Mouse (Mus musculus) midbrain, postnatal 0 days (tissue): Measurements from ENCODE around the gene Gpr156. TPM values are rescaled to one million over a fixed set of nuclear protein-coding genes. Genes with fewer than 3 reads are reported as not detected.
A peak's percentile ranks its signal among the peaks of the same experiment; 100 is the strongest.

Experiments
- ATAC-seq: fragments of 200-750 bp; cut with Nextera tagmentation; 2 replicates; pipeline ENCODE4 v1.8.0; 2017; ENCODE audit warnings: moderate number of reproducible peaks, mild to moderate bottlenecking, moderate TSS enrichment, moderate library complexity; ENCODE audit not compliant: low FRiP score
- DNase-seq: peaks from one replicate; pipeline ENCODE4 v3.0.0-alpha.2; 2015; ENCODE audit warnings: low spot score
- H3K27ac ChIP-seq: fragments of 300-500 bp; sonication (generic); 2 replicates; pipeline ENCODE4 v1.5.1; 2014; ENCODE audit warnings: low read depth, mild to moderate bottlenecking, low read length, mixed read lengths
- H3K27me3 ChIP-seq: fragments of 300-500 bp; sonication (generic); 2 replicates; pipeline ENCODE4 v1.6.1; 2014; ENCODE audit warnings: low read length, control low read depth, mixed read lengths; ENCODE audit not compliant: insufficient read depth
- H3K36me3 ChIP-seq: fragments of 300-500 bp; sonication (generic); 2 replicates; pipeline ENCODE4 v1.6.1; 2014; ENCODE audit warnings: low read length, control low read depth, mixed read lengths; ENCODE audit not compliant: insufficient read depth
- H3K4me1 ChIP-seq: fragments of 300-500 bp; sonication (generic); 2 replicates; pipeline ENCODE4 v1.6.1; 2014; ENCODE audit warnings: mild to moderate bottlenecking, control low read depth, antibody characterized with exemption, low read length, mixed read lengths; ENCODE audit not compliant: insufficient read depth
- H3K4me2 ChIP-seq: fragments of 300-500 bp; sonication (generic); 2 replicates; pipeline ENCODE4 v1.6.1; 2014; ENCODE audit warnings: low read depth, mild to moderate bottlenecking, low read length, mixed read lengths; ENCODE audit not compliant: poor library complexity, severe bottlenecking
- H3K4me3 ChIP-seq: fragments of 300-500 bp; sonication (generic); 2 replicates; pipeline ENCODE4 v1.5.1; 2014; ENCODE audit warnings: low read depth, mild to moderate bottlenecking, low read length, moderate library complexity
- H3K9ac ChIP-seq: fragments of 300-500 bp; sonication (generic); replicated peaks from 2 replicates; pipeline ENCODE4 v1.6.1; 2014; ENCODE audit warnings: mild to moderate bottlenecking, low read length, moderate library complexity, mixed read lengths; ENCODE audit not compliant: poor library complexity, severe bottlenecking
- H3K9me3 ChIP-seq: fragments of 300-500 bp; sonication (generic); 2 replicates; pipeline ENCODE4 v1.6.1; 2016; ENCODE audit warnings: low read length, control low read depth
- CTCF ChIP-seq: IDR thresholded peaks from 2 replicates; pipeline ENCODE4 v1.5.1; 2016; ENCODE audit warnings: antibody characterized with exemption, mild to moderate bottlenecking
- WGBS: fragments of 180-500 bp; shearing (Covaris S2); extraction: QIAGEN DNeasy Blood & Tissue Kit; methylation state at CpG from one replicate; pipeline ENCODE4 v1.1.7; 2014; 5-methylcytosine and 5-hydroxymethylcytosine counted together
- polyA plus RNA-seq: library from polyadenylated mRNA; unstranded; fragments of >200 nt; fragmentation: Nextera tagmentation; extraction: Ambion mirVana; gene quantifications from 2 replicates; pipeline ENCODE4 v1.2.1, GENCODE M21; 2015
- total RNA-seq: library from RNA; depleted of rRNA; stranded (reverse); fragments of >200 nt; gene quantifications from 2 replicates; pipeline ENCODE4 v1.2.3, GENCODE M21; 2014

The Gpr156 gene
- total and polyA plus RNA-seq, 2 experiments from 2014 or later = 2.9 to 6.1 TPM

- Histone ChIP-seq H3K36me3 (no peaks in the 10 kb centered on the region), H3K9ac (no peak overlapping the region), H3K4me1 (peaks cover 17% of the 10 kb centered on the region), H3K9me3 (no peaks in the 10 kb centered on the region), H3K27me3 (no peaks in the 10 kb centered on the region), H3K4me3 (no peak overlapping the region), H3K4me2 (0 out of 2 replicates have a peak overlapping the region, but pooled peaks have one; percentile 6), H3K27ac (no peak overlapping the region)
- TF ChIP-seq CTCF = no peak
- WGBS = 68% methylated on average over 4 of the region's 4 CpGs
- DNase-seq (no peak), ATAC-seq (no peak)
Measured at GRCm38 (mm10) chr16:37871112-37871715, 45.1 kb upstream of the Gpr156 start.

- no peak for TF ChIP-seq CTCF
- no peak for DNase-seq
- WGBS = 72% methylated on average over 4 of the region's 4 CpGs
- Histone ChIP-seq H3K27ac (no peak overlapping the region), H3K4me3 (no peak overlapping the region), H3K27me3 (no peaks in the 10 kb centered on the region), H3K4me2 (no peak overlapping the region), H3K9ac (no peak overlapping the region), H3K36me3 (peaks cover 4% of the 10 kb centered on the region; the same call in 1 of the 2 replicates), H3K4me1 (peaks cover 16% of the 10 kb centered on the region), H3K9me3 (no peaks in the 10 kb centered on the region)
- no peak for ATAC-seq
Measured at GRCm38 (mm10) chr16:37874501-37875235, 41.6 kb upstream of the Gpr156 start.

GRCm38 (mm10) chr16:37877406-37877805, 38.9 kb upstream of the Gpr156 start:
- H3K4me2 ChIP-seq = no peak overlapping the region
- H3K4me3 ChIP-seq = no peak overlapping the region
- H3K9ac ChIP-seq = no peak overlapping the region
- no peak overlapping the region for H3K27ac ChIP-seq
- no peak for DNase-seq
- ATAC-seq = no peak
- 96% methylated on average over 3 of the region's 3 CpGs for WGBS
- H3K9me3 ChIP-seq = no peaks in the 10 kb centered on the region
- H3K27me3 ChIP-seq = no peaks in the 10 kb centered on the region
- no peaks in the 10 kb centered on the region for H3K4me1 ChIP-seq
- peaks cover 19% of the 10 kb centered on the region for H3K36me3 ChIP-seq
- no peak for TF ChIP-seq CTCF

- Histone ChIP-seq H3K4me2 (no peak overlapping the region), H3K36me3 (peaks cover 27% of the 10 kb centered on the region)
Measured at GRCm38 (mm10) chr16:37878951-37879505, 37.3 kb upstream of the Gpr156 start.

GRCm38 (mm10) chr16:37879750-37880419, 36.4 kb upstream of the Gpr156 start:
- no peak for DNase-seq
- no peak for ATAC-seq
- peaks cover 29% of the 10 kb centered on the region for H3K36me3 ChIP-seq

More at GRCm38 (mm10) chr16:37878951-37879505, 37.3 kb upstream of the Gpr156 start:
- TF ChIP-seq CTCF = no peak
- no peaks in the 10 kb centered on the region for H3K4me1 ChIP-seq
- H3K9ac ChIP-seq = no peak overlapping the region
- DNase-seq = no peak
- no peak overlapping the region for H3K4me3 ChIP-seq
- 87% methylated on average over 7 of the region's 7 CpGs for WGBS
- no peak overlapping the region for H3K27ac ChIP-seq
- no peak for ATAC-seq
- no peaks in the 10 kb centered on the region for H3K9me3 ChIP-seq
- H3K27me3 ChIP-seq = no peaks in the 10 kb centered on the region

More at GRCm38 (mm10) chr16:37879750-37880419, 36.4 kb upstream of the Gpr156 start:
- Histone ChIP-seq H3K27me3 (no peaks in the 10 kb centered on the region), H3K4me3 (no peak overlapping the region), H3K27ac (no peak overlapping the region), H3K9me3 (no peaks in the 10 kb centered on the region), H3K4me1 (no peaks in the 10 kb centered on the region), H3K4me2 (no peak overlapping the region), H3K9ac (no peak overlapping the region)
- TF ChIP-seq CTCF = no peak
- 93% methylated on average over 4 of the region's 4 CpGs for WGBS
